Mouse (Mus musculus): ENCODE results near the gene Pla2g4e. TPM values are rescaled to one million over a fixed set of nuclear protein-coding genes. Genes with fewer than 3 reads are reported as not detected.

The Pla2g4e gene
- total RNA-seq, 4 experiments from 2014 or later = 0.35 to 1.3 (median 0.99) TPM

- no peak for DNase-seq
These were observed 91.4 kb downstream of the Pla2g4e start for GRCm38 (mm10) chr2:120153586-120154360.

DNA sequence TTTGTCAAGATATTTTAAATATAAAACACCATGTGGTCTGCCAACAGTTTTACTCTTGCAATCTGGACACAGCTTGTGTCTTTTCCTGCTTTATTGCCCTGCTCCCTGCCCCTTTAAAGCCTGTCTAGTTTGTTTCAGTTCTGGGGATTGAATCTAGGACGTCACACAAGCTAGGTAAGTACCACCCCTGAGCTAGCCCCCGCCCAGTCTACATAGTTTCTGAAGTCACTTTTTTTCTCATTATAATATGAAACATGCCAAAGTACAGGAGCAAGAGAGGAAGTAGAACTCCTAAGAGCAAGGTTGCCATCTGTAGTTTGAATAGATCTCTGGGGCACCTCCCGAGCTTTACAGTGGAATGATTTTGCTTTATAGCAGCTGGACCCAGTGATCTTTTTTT, 94.6 kb downstream of the Pla2g4e start:
- no peak for DNase-seq

DNA sequence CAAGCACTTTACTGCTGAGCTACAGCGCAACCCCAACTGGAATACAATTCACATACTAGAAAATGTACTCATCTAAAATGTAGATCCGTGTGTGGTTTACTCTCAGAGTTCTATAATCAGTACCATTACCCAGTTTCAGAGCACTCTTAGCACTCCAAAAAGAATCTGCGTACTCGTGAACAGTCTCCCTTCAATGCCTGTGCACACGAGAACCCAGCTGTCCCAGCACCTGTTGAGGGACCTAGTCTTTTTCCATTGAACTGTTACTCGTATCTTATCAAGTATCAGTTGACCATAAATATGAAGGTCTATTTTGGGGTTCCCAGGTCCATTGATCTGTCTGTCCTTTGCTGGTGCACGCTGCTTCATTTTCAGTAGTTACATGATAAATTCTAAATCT, 95.5 kb downstream of the Pla2g4e start:
- DNase-seq = no peak

- no peak for DNase-seq
These were observed 97.1 kb downstream of the Pla2g4e start for GRCm38 (mm10) chr2:120147999-120148398.

DNA sequence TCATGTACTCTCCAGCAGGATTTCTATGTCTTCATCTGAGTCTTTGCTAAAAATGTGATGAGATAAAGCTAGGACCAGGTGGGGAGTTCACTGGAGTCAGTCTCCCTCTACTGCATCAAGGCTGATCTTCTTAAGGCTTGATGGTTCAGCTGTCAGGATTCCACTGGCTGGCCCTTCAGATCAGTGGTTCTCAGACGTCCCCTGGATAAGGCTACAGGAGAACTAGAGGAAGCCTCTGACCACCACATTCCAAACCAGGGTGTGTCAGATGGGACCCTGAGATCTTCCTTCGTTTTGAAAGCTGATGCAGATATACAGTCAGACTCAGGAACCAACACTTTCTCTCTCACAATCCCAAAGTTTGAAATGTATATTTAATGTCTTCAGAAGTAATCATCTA, 97.8 kb downstream of the Pla2g4e start:
- no peak for DNase-seq

GRCm38 (mm10) chr2:120146543-120146942, 98.6 kb downstream of the Pla2g4e start:
- DNase-seq = no peak

- no peak for DNase-seq
These were observed 100.7 kb downstream of the Pla2g4e start for GRCm38 (mm10) chr2:120144390-120144789.

- DNase-seq = no peak
These were observed 102.8 kb downstream of the Pla2g4e start for GRCm38 (mm10) chr2:120142336-120142735.

DNA sequence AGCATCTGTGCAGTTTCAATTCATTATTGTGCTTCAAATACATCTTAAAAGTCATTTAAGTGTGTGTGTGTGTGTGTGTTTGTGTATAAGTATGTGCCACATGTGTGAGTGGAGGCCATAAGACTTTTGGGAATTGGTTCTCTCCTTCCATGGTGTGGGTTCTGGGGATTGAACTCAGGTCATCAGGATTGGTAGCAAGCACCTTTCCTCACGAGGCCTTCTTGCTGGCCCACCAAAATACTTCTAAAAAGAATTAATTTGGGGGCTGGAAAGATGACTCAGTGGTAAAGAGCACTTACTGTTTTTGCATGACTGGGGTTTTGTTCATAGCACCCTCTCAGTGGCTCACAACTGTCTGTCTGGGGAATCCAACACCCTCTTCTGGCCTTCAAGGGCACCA, 103.5 kb downstream of the Pla2g4e start:
- no peak for DNase-seq

GRCm38 (mm10) chr2:120140326-120140725, 104.8 kb downstream of the Pla2g4e start:
- DNase-seq = no peak

DNA sequence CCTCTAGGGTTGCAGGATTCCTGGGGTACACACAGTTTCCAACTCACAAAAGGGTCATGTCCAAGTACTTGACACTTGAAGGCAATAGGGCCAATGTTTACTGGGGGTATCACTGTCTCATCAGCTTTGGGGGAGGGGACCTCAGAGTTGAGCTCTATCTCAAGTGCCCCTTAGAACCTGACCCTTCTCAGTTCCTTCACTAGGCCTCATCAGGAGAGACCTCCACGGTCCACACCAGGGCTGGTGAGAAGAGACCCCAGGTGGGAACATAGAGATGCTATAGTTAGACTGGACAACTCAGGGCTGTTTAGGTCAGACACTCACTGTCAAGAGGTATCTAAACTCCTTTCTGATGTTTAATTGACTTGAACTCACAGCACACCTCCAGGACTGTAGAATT, 106.0 kb downstream of the Pla2g4e start:
- DNase-seq = no peak

- no peak for DNase-seq
These were observed 107.9 kb downstream of the Pla2g4e start for GRCm38 (mm10) chr2:120137281-120137680.

- no peak for DNase-seq
These were observed 110.6 kb downstream of the Pla2g4e start for GRCm38 (mm10) chr2:120134453-120135075.

DNA sequence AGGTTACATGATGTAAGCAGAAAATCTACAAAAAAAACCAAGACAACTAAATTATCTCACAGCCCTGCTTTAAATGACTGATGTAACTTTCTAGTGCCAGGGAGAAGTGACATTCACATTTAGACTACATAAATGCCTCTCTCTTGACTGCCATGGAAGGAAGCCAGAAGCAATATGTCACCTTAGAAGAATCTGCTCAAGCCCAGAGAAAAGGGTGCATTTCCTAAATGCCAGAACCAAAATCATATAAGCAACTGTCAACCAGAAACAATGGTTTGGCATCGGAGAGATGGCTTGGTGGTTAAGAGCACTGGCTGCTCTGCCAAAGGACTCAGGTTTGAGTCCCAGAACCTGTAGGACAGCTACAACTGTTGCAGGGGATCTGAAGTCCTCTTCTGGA, 113.3 kb downstream of the Pla2g4e start:
- no peak for DNase-seq

GRCm38 (mm10) chr2:120129252-120129908, 115.8 kb downstream of the Pla2g4e start:
- DNase-seq = no peak

DNA sequence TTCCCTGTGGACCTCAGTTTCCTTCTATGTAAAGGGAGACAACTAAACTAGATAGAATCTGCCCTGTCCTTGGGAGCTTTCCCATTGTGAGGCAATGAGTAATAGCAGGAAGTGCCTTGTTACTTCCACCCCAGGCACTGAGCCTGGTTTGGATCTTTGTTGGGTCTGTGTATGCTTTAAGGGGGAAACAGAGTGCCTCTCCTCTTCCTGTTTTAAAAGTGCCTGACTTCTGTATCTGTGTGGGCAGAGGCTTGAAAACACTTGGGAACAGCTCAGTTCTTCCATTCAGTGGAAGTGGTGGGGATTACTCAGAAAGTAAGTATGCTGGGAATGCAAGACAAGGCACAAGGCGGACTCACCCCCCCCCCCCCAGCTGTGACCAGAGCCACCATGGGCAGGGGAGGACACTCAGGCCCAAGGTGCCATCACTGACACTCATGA, 116.5 kb downstream of the Pla2g4e start:
- DNase-seq = peak; percentile 34

- DNase-seq = no peak
These were observed 117.1 kb downstream of the Pla2g4e start for GRCm38 (mm10) chr2:120128011-120128410.

- DNase-seq = no peak
These were observed 118.2 kb downstream of the Pla2g4e start for GRCm38 (mm10) chr2:120126901-120127300.

DNA sequence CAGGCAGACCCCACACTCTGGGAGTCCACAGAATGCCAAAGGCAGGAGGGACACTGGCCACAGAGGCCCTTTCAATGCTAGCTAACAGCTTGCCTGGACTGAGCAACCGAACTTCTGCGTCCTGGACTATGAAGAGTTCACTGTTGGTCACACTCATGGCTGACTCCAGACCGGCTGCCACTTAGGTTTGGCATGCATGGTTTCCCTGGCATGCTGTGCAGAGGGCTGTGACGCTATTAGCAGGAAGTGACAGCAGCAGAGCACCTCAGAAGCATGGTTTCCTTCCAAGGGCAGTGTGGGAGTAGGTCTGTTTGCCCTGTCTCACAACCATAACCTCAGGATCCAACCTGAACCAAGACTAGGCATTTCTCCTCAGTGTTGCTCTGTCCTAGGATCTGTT, 118.7 kb downstream of the Pla2g4e start:
- DNase-seq = no peak

- DNase-seq = no peak
These were observed 119.7 kb downstream of the Pla2g4e start for GRCm38 (mm10) chr2:120125461-120125860.

DNA sequence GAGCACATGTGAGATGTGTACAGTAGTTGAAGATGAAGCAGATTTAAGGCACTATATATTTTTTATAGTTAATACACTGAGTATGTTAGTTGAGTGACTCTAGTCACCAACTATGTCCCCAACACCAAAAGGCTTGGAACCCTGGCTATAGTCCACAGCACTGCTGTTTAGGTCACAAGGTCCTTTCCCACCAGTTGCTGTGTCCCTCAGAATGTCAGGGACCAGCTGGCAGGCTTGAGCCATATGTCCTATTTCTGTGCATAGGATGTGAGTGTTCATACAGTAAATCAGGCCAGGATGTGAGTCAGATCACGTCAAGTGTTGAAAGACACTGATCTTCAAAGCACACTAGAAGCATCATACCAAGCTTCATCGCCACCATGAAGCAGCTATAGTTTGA, 120.2 kb downstream of the Pla2g4e start:
- DNase-seq = no peak

- DNase-seq = no peak
These were observed 121.0 kb downstream of the Pla2g4e start for GRCm38 (mm10) chr2:120124096-120124495.

DNA sequence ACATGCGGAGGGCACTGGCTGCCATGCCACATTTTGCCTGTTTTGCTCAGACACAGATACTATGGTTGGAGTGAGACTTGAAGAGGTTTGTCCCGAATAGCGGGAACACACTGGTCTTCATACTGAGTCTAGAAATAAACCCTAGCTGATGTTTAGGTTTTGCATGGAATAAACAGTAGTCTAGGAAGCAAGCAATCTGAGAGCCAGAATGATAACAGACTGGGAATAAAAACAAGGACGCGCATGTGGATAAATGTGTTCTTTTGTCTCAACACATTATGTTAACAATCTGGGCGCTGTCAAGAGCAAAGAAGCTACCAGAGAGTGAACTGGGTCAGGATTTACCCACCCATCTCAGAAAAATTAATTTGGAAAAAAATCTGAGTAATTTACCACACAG, 122.2 kb downstream of the Pla2g4e start:
- no peak for DNase-seq

- DNase-seq = no peak
These were observed 127.8 kb downstream of the Pla2g4e start for GRCm38 (mm10) chr2:120117346-120117745.
